Mouse (Mus musculus): ENCODE measurements around the gene Itpr1. TPM values are rescaled to one million over a fixed set of nuclear protein-coding genes. Genes with fewer than 3 reads are reported as not detected.

Itpr1 gene
- polyA plus RNA-seq (2012; rRNA removed): 68.2 and 74.5 TPM in 2 replicates

- WGBS: under 1% methylated on average over 27 of the region's 27 CpGs
- Histone ChIP-seq H3K4me3 (ENCODE audit: insufficient read depth, low read depth, low read length) (peak within 1 kb of the TSS; percentile 68), H3K27ac (ENCODE audit: insufficient read depth, low read depth, low read length) (peak within 1 kb of the TSS; percentile 76), H3K27me3 (replicated peaks; ENCODE audit: control insufficient read depth, insufficient read depth, low read length) (no peaks in the 10 kb centered on the region), H3K4me1 (ENCODE audit: control insufficient read depth, insufficient read depth, low read length) (peaks cover 21% of the 10 kb centered on the region; the same call in 1 of the 2 replicates), H3K36me3 (ENCODE audit: control insufficient read depth, insufficient read depth, low read length) (peaks cover 2% of the 10 kb centered on the region; the same call in 1 of the 2 replicates)
- peak; percentile 99 for DNase-seq
- TF ChIP-seq POLR2A (IDR thresholded peaks at IDR 0.05; ENCODE audit: low read depth, low read length): peak; percentile 98
- TF ChIP-seq CTCF (conservative IDR thresholded peaks at IDR 0.05; ENCODE audit: insufficient read depth, insufficient read length, low read depth, low read length): no peak
These were observed at the start of gene Itpr1 for GRCm38 (mm10) chr6:108212881-108213295. TSS of gene Itpr1 (plus strand) at chr6:108213096.

GRCm38 (mm10) chr6:108164935-108165334, 48.0 kb upstream of the Itpr1 start:
- Histone ChIP-seq H3K36me3 (ENCODE audit: control insufficient read depth, insufficient read depth, low read length) (no peaks in the 10 kb centered on the region), H3K4me3 (ENCODE audit: insufficient read depth, low read depth, low read length) (no peak overlapping the region), H3K27ac (ENCODE audit: insufficient read depth, low read depth, low read length) (no peak overlapping the region), H3K4me1 (ENCODE audit: control insufficient read depth, insufficient read depth, low read length) (peaks cover 3% of the 10 kb centered on the region; the same call in 1 of the 2 replicates), H3K27me3 (replicated peaks; ENCODE audit: control insufficient read depth, insufficient read depth, low read length) (no peaks in the 10 kb centered on the region)
- no peak for DNase-seq
- 65% methylated on average over 5 of the region's 5 CpGs for WGBS
- TF ChIP-seq POLR2A (IDR thresholded peaks at IDR 0.05; ENCODE audit: low read depth, low read length) (no peak), CTCF (conservative IDR thresholded peaks at IDR 0.05; ENCODE audit: insufficient read depth, insufficient read length, low read depth, low read length) (no peak)

- Histone ChIP-seq H3K27ac (ENCODE audit: insufficient read depth, low read depth, low read length) (no peak overlapping the region), H3K4me1 (ENCODE audit: control insufficient read depth, insufficient read depth, low read length) (peaks cover 1% of the 10 kb centered on the region; the same call in 1 of the 2 replicates), H3K36me3 (ENCODE audit: control insufficient read depth, insufficient read depth, low read length) (no peaks in the 10 kb centered on the region), H3K4me3 (ENCODE audit: insufficient read depth, low read depth, low read length) (no peak overlapping the region), H3K27me3 (replicated peaks; ENCODE audit: control insufficient read depth, insufficient read depth, low read length) (no peaks in the 10 kb centered on the region)
- no peak for DNase-seq
- TF ChIP-seq POLR2A (IDR thresholded peaks at IDR 0.05; ENCODE audit: low read depth, low read length): no peak
- TF ChIP-seq CTCF (conservative IDR thresholded peaks at IDR 0.05; ENCODE audit: insufficient read depth, insufficient read length, low read depth, low read length): no peak
- WGBS: 78% methylated on average over 2 of the region's 2 CpGs
These were observed 47.3 kb upstream of the Itpr1 start for GRCm38 (mm10) chr6:108165598-108165997.

- TF ChIP-seq CTCF (conservative IDR thresholded peaks at IDR 0.05; ENCODE audit: insufficient read depth, insufficient read length, low read depth, low read length): no peak
- no peak overlapping the region for H3K4me3 ChIP-seq (ENCODE audit: insufficient read depth, low read depth, low read length)
- peaks cover 4% of the 10 kb centered on the region for H3K36me3 ChIP-seq (ENCODE audit: control insufficient read depth, insufficient read depth, low read length)
- no peaks in the 10 kb centered on the region; the same call in 1 of the 2 replicates for H3K4me1 ChIP-seq (ENCODE audit: control insufficient read depth, insufficient read depth, low read length)
- H3K27ac ChIP-seq (ENCODE audit: insufficient read depth, low read depth, low read length): no peak overlapping the region
- H3K27me3 ChIP-seq (replicated peaks; ENCODE audit: control insufficient read depth, insufficient read depth, low read length): no peaks in the 10 kb centered on the region
- DNase-seq: peak; percentile 34
- WGBS: 64% methylated on average over 7 of the region's 7 CpGs
These were observed 44.8 kb upstream of the Itpr1 start for GRCm38 (mm10) chr6:108167946-108168680.

- Histone ChIP-seq H3K36me3 (ENCODE audit: control insufficient read depth, insufficient read depth, low read length) (peaks cover 4% of the 10 kb centered on the region), H3K4me3 (ENCODE audit: insufficient read depth, low read depth, low read length) (no peak overlapping the region), H3K27me3 (replicated peaks; ENCODE audit: control insufficient read depth, insufficient read depth, low read length) (no peaks in the 10 kb centered on the region), H3K27ac (ENCODE audit: insufficient read depth, low read depth, low read length) (no peak overlapping the region), H3K4me1 (ENCODE audit: control insufficient read depth, insufficient read depth, low read length) (no peaks in the 10 kb centered on the region; the same call in 1 of the 2 replicates)
- DNase-seq: no peak
- WGBS: 92% methylated on average over 6 of the region's 6 CpGs
- TF ChIP-seq CTCF (conservative IDR thresholded peaks at IDR 0.05; ENCODE audit: insufficient read depth, insufficient read length, low read depth, low read length): no peak
- TF ChIP-seq POLR2A (IDR thresholded peaks at IDR 0.05; ENCODE audit: low read depth, low read length): no peak
These were observed 44.2 kb upstream of the Itpr1 start for GRCm38 (mm10) chr6:108168723-108169122.

GRCm38 (mm10) chr6:108169466-108169865, 43.4 kb upstream of the Itpr1 start:
- TF ChIP-seq CTCF (conservative IDR thresholded peaks at IDR 0.05; ENCODE audit: insufficient read depth, insufficient read length, low read depth, low read length) (no peak), POLR2A (IDR thresholded peaks at IDR 0.05; ENCODE audit: low read depth, low read length) (no peak)
- H3K4me1 ChIP-seq (ENCODE audit: control insufficient read depth, insufficient read depth, low read length): no peaks in the 10 kb centered on the region; the same call in 1 of the 2 replicates
- DNase-seq: no peak
- no peak overlapping the region for H3K27ac ChIP-seq (ENCODE audit: insufficient read depth, low read depth, low read length)
- H3K4me3 ChIP-seq (ENCODE audit: insufficient read depth, low read depth, low read length): no peak overlapping the region
- 97% methylated on average over 3 of the region's 3 CpGs for WGBS
- H3K36me3 ChIP-seq (ENCODE audit: control insufficient read depth, insufficient read depth, low read length): peaks cover 4% of the 10 kb centered on the region
- H3K27me3 ChIP-seq (replicated peaks; ENCODE audit: control insufficient read depth, insufficient read depth, low read length): no peaks in the 10 kb centered on the region

GRCm38 (mm10) chr6:108172219-108172618, 40.7 kb upstream of the Itpr1 start:
- WGBS: 97% methylated on average over 1 of the region's 1 CpGs
- TF ChIP-seq POLR2A (IDR thresholded peaks at IDR 0.05; ENCODE audit: low read depth, low read length) (no peak), CTCF (conservative IDR thresholded peaks at IDR 0.05; ENCODE audit: insufficient read depth, insufficient read length, low read depth, low read length) (no peak)
- DNase-seq: no peak
- no peaks in the 10 kb centered on the region for H3K27me3 ChIP-seq (replicated peaks; ENCODE audit: control insufficient read depth, insufficient read depth, low read length)
- peaks cover 4% of the 10 kb centered on the region for H3K36me3 ChIP-seq (ENCODE audit: control insufficient read depth, insufficient read depth, low read length)
- H3K4me1 ChIP-seq (ENCODE audit: control insufficient read depth, insufficient read depth, low read length): no peaks in the 10 kb centered on the region; the same call in 1 of the 2 replicates
- no peak overlapping the region for H3K4me3 ChIP-seq (ENCODE audit: insufficient read depth, low read depth, low read length)
- H3K27ac ChIP-seq (ENCODE audit: insufficient read depth, low read depth, low read length): no peak overlapping the region
